Mouse (Mus musculus) lung, adult 2 months (tissue): Measurements from ENCODE around the gene Lhx2. TPM values are rescaled to one million over a fixed set of nuclear protein-coding genes. Genes with fewer than 3 reads are reported as not detected.

Experiments
- DNase-seq: peaks from one replicate; pipeline ENCODE4 v3.0.0; 2022
- H3K4me1 ChIP-seq: fragments of 200-500 bp; 2 replicates; pipeline ENCODE4 v1.6.1; 2011; ENCODE audit warnings: low read length; ENCODE audit not compliant: control insufficient read depth, insufficient read depth
- H3K4me3 ChIP-seq: fragments of 200-500 bp; replicated peaks from 2 replicates; pipeline ENCODE3; 2011; ENCODE audit warnings: low read depth, mild to moderate bottlenecking, control low read depth, low read length; ENCODE audit errors: extremely low read depth
- CTCF ChIP-seq: fragments of 200-500 bp; IDR thresholded peaks from 2 replicates; pipeline ENCODE4 v1.5.1; 2011; ENCODE audit warnings: mild to moderate bottlenecking, low read length, control low read depth; ENCODE audit not compliant: insufficient read depth
- POLR2A ChIP-seq: fragments of 200-500 bp; IDR thresholded peaks from 2 replicates; pipeline ENCODE4 v1.6.1; 2011; ENCODE audit warnings: low read depth, mild to moderate bottlenecking, control low read depth, low read length, borderline replicate concordance; ENCODE audit errors: extremely low read depth
- WGBS: fragments of 180-500 bp; shearing (Covaris S2); methylation state at CpG from one replicate; pipeline ENCODE4 v1.1.7; 2018; 5-methylcytosine and 5-hydroxymethylcytosine counted together
- polyA plus RNA-seq: library from polyadenylated mRNA; depleted of rRNA; stranded (reverse); fragments of >200 nt; gene quantifications from 2 replicates; pipeline ENCODE4 v1.2.3, GENCODE M21; 2012; rRNA removed

Lhx2 gene
- polyA plus RNA-seq = not detected in 2 replicates

- Histone ChIP-seq H3K4me3 (peak within 1 kb of the TSS; percentile 22), H3K4me1 (peaks cover 2% of the 10 kb centered on the region)
- no peak for TF ChIP-seq POLR2A
- TF ChIP-seq CTCF = no peak
- WGBS = 1% methylated on average over 73 of the region's 92 CpGs
- peak; percentile 13 for DNase-seq
Measured at GRCm38 (mm10) chr2:38338990-38339909, at the start of gene Lhx2. Gene Lhx2 (plus strand): TSS chr2:38339281.

DNA sequence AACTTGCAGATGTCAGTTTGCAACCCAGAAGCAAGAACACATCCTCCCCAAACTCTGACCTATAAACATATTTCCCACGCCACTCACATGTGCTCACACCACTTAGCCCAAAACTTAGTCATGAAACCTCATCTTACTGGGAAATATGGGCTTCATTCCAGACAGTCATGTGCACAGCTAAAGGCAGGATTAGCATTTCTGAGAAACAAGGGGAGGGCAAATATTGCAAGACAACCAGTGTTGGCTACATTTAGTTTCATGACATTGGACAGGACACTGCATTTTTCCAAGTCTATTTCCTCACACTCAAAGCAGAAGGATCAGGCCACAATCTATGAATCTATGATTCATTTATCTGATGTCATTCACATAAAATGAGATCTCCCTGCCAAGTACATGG lies 47.6 kb upstream of the Lhx2 start:
- TF ChIP-seq CTCF = no peak
- TF ChIP-seq POLR2A = no peak
- DNase-seq = no peak
- 59% methylated on average over 1 of the region's 1 CpGs for WGBS

GRCm38 (mm10) chr2:38295939-38296338 lies 43.1 kb upstream of the Lhx2 start:
- Histone ChIP-seq H3K4me1 (peaks cover 2% of the 10 kb centered on the region; the same call in 1 of the 2 replicates), H3K4me3 (no peak overlapping the region)
- WGBS = 70% methylated on average over 4 of the region's 4 CpGs
- TF ChIP-seq POLR2A (no peak), CTCF (no peak)
- no peak for DNase-seq

More for the DNA sequence above, 47.6 kb upstream of the Lhx2 start:
- Histone ChIP-seq H3K4me3 (no peak overlapping the region), H3K4me1 (peaks cover 2% of the 10 kb centered on the region; the same call in 1 of the 2 replicates)

- Histone ChIP-seq H3K4me1 (no peaks in the 10 kb centered on the region; the same call in 1 of the 2 replicates), H3K4me3 (no peak overlapping the region)
- no peak for DNase-seq
- 48% methylated on average over 2 of the region's 2 CpGs for WGBS
- TF ChIP-seq POLR2A (no peak), CTCF (no peak)
Measured at GRCm38 (mm10) chr2:38300941-38301340, 38.1 kb upstream of the Lhx2 start.

DNA sequence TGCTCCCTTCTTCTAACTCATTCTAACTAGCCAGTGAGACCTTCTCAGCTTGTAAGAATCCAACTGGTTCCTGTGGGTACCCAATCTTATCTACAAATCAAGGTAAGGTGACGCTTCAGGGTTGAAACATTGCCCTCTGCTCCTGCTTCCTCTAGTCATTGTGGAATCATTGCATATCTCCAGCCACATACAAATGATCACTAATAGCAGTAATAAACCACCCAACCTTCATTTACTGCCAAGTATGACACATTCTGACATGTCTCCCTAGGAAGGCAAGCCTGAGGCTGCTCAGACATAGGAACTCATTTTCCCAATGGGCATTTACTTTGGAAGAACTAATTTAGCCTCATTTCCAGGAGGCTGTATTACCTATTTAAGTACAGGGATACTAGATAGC lies 33.9 kb upstream of the Lhx2 start:
- 84% methylated on average over 1 of the region's 1 CpGs for WGBS
- no peak overlapping the region for H3K4me3 ChIP-seq
- TF ChIP-seq POLR2A (no peak), CTCF (no peak)
- no peak for DNase-seq
- no peaks in the 10 kb centered on the region; the same call in 1 of the 2 replicates for H3K4me1 ChIP-seq

DNA sequence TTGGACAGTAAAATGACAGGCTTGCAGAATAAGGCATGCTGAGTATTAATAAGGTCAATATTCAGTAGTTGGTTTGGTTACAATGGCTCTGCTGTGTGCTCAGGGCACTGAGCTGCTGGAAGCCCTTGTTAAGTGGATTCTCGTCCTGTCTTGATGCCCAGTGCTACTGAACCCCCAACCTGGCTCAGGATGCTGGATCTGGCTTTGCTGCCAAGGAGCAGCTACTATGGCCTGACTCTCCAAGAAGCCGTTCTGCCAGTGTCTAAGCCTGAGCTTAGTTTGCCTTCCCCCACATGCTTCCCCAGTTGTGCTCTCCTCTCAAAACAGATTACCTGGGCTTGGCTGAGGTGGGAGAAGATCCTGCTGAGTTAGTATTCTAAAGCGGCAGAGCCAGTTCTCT lies 26.2 kb upstream of the Lhx2 start:
- 45% methylated on average over 3 of the region's 3 CpGs for WGBS
- DNase-seq = no peak
- TF ChIP-seq CTCF (no peak), POLR2A (no peak)
- Histone ChIP-seq H3K4me1 (no peaks in the 10 kb centered on the region), H3K4me3 (no peak overlapping the region)

GRCm38 (mm10) chr2:38313399-38313798 lies 25.7 kb upstream of the Lhx2 start:
- 40% methylated on average over 3 of the region's 3 CpGs for WGBS
- Histone ChIP-seq H3K4me1 (no peaks in the 10 kb centered on the region), H3K4me3 (no peak overlapping the region)
- TF ChIP-seq CTCF = no peak
- TF ChIP-seq POLR2A = no peak
- DNase-seq = no peak

- no peak overlapping the region for H3K4me3 ChIP-seq
- WGBS = 64% methylated on average over 11 of the region's 11 CpGs
- no peak for DNase-seq
- TF ChIP-seq POLR2A = no peak
- no peak for TF ChIP-seq CTCF
- no peaks in the 10 kb centered on the region for H3K4me1 ChIP-seq
Measured at GRCm38 (mm10) chr2:38319086-38319485, 20.0 kb upstream of the Lhx2 start.

- 51% methylated on average over 4 of the region's 4 CpGs for whole genome bisulfite sequencing
- TF ChIP-seq POLR2A (no peak), CTCF (no peak)
- no peak overlapping the region for H3K4me3 ChIP-seq
- DNase-seq = no peak
- H3K4me1 ChIP-seq = no peaks in the 10 kb centered on the region
Measured at GRCm38 (mm10) chr2:38320911-38321310, 18.2 kb upstream of the Lhx2 start.

- DNase-seq = no peak
- no peaks in the 10 kb centered on the region for H3K4me1 ChIP-seq
- whole genome bisulfite sequencing = 33% methylated on average over 8 of the region's 8 CpGs
- TF ChIP-seq POLR2A = no peak
- H3K4me3 ChIP-seq = no peak overlapping the region
Measured at GRCm38 (mm10) chr2:38323380-38323779, 15.7 kb upstream of the Lhx2 start.

- 50% methylated on average over 1 of the region's 1 CpGs for WGBS
- no peak for DNase-seq
- TF ChIP-seq POLR2A (no peak), CTCF (no peak)
- Histone ChIP-seq H3K4me3 (no peak overlapping the region), H3K4me1 (no peaks in the 10 kb centered on the region)
Measured at GRCm38 (mm10) chr2:38326671-38327070, 12.4 kb upstream of the Lhx2 start.
